Mouse (Mus musculus) limb, embryonic 12.5 days (tissue): ENCODE measurements around the gene Fam234a. TPM values are rescaled to one million over a fixed set of nuclear protein-coding genes. Genes with fewer than 3 reads are reported as not detected.
"Not testable (repeated sequence)": the region's sequence is repeated elsewhere in the genome, so short reads cannot be mapped to it uniquely, and the experiment has no call there.

Source experiments
- ATAC-seq: fragments of 200-750 bp; cut with Nextera tagmentation; 2 replicates; pipeline ENCODE4 v1.8.0; 2017; ENCODE audit warnings: low read depth, moderate TSS enrichment; ENCODE audit not compliant: insufficient number of reproducible peaks, insufficient read depth, low FRiP score, low TSS enrichment
- H3K27ac ChIP-seq: fragments of 300-500 bp; sonication (generic); 2 replicates; pipeline ENCODE4 v1.5.1; 2016; ENCODE audit warnings: mild to moderate bottlenecking, moderate library complexity
- H3K27me3 ChIP-seq: fragments of 300-500 bp; sonication (generic); 2 replicates; pipeline ENCODE4 v1.6.1; 2016; ENCODE audit warnings: mild to moderate bottlenecking, moderate library complexity
- H3K36me3 ChIP-seq: fragments of 300-500 bp; sonication (generic); 2 replicates; pipeline ENCODE4 v1.6.1; 2016; ENCODE audit warnings: mild to moderate bottlenecking, moderate library complexity
- H3K4me1 ChIP-seq: fragments of 300-500 bp; sonication (generic); replicated peaks from 2 replicates; pipeline ENCODE4 v1.6.1; 2016
- H3K4me2 ChIP-seq: fragments of 300-500 bp; sonication (generic); 2 replicates; pipeline ENCODE4 v1.6.1; 2016; ENCODE audit warnings: mild to moderate bottlenecking, moderate library complexity
- H3K4me3 ChIP-seq: fragments of 300-500 bp; sonication (generic); replicated peaks from 2 replicates; pipeline ENCODE4 v1.5.1; 2016; ENCODE audit warnings: mild to moderate bottlenecking
- H3K9ac ChIP-seq: fragments of 300-500 bp; sonication (generic); replicated peaks from 2 replicates; pipeline ENCODE4 v1.6.1; 2016; ENCODE audit warnings: mild to moderate bottlenecking, moderate library complexity
- H3K9me3 ChIP-seq: fragments of 300-500 bp; sonication (generic); 2 replicates; pipeline ENCODE4 v1.6.1; 2016; ENCODE audit warnings: mild to moderate bottlenecking, moderate library complexity
- WGBS: fragments of 180-500 bp; shearing (Covaris S2); methylation state at CpG from one replicate; pipeline ENCODE4 v1.1.7; 2016; 5-methylcytosine and 5-hydroxymethylcytosine counted together
- polyA plus RNA-seq: library from polyadenylated mRNA; unstranded; fragments of >200 nt; fragmentation: Nextera tagmentation; extraction: Ambion mirVana; gene quantifications from 2 replicates; pipeline ENCODE4 v1.2.1, GENCODE M21; 2016

The Fam234a gene
- polyA plus RNA-seq, 1 experiment from 2014 or later: 36.6 TPM

- H3K4me2 ChIP-seq: no peak overlapping the region; the same call in 1 of the 2 replicates
- peaks cover 38% of the 10 kb centered on the region for H3K4me1 ChIP-seq
- H3K4me3 ChIP-seq: no peak overlapping the region; the same call in 1 of the 2 replicates
- no peak overlapping the region for H3K27ac ChIP-seq
- peaks cover 82% of the 10 kb centered on the region for H3K27me3 ChIP-seq
- no peak overlapping the region for H3K9ac ChIP-seq
- no peaks in the 10 kb centered on the region for H3K9me3 ChIP-seq
- no peak for ATAC-seq
- H3K36me3 ChIP-seq: peaks cover 15% of the 10 kb centered on the region
These were observed 42.0 kb downstream of the Fam234a start for GRCm38 (mm10) chr17:26201998-26202397.

- peaks cover 81% of the 10 kb centered on the region for H3K27me3 ChIP-seq
- 1% methylated on average over 73 of the region's 92 CpGs for WGBS
- peaks cover 38% of the 10 kb centered on the region for H3K4me1 ChIP-seq
- peaks cover 25% of the 10 kb centered on the region for H3K36me3 ChIP-seq
- ATAC-seq: no peak
- H3K4me3 ChIP-seq: peak overlapping the region; percentile 55
- H3K4me2 ChIP-seq: peak overlapping the region; percentile 94
- H3K27ac ChIP-seq: no peak overlapping the region
- no peaks in the 10 kb centered on the region for H3K9me3 ChIP-seq
- peak overlapping the region; percentile 58 for H3K9ac ChIP-seq
These were observed 43.0 kb downstream of the Fam234a start for GRCm38 (mm10) chr17:26200831-26201705.

GRCm38 (mm10) chr17:26198892-26199291, 45.1 kb downstream of the Fam234a start, which contains the start of gene Pdia2:
Gene Pdia2 (minus strand): TSS chr17:26199087.
- Histone ChIP-seq H3K9me3 (no peaks in the 10 kb centered on the region), H3K4me3 (no peak within 1 kb of the TSS), H3K9ac (no peak within 1 kb of the TSS), H3K27me3 (peaks cover 60% of the 10 kb centered on the region), H3K4me2 (no peak within 1 kb of the TSS), H3K27ac (no peak within 1 kb of the TSS), H3K4me1 (peaks cover 27% of the 10 kb centered on the region), H3K36me3 (peaks cover 46% of the 10 kb centered on the region)
- WGBS: 80% methylated on average over 4 of the region's 4 CpGs
- no peak for ATAC-seq

- 94% methylated on average over 15 of the region's 15 CpGs for WGBS
These were observed 51.4 kb downstream of the Fam234a start for GRCm38 (mm10) chr17:26192481-26193190.

GRCm38 (mm10) chr17:26191486-26191885, 52.6 kb downstream of the Fam234a start:
- 89% methylated on average over 7 of the region's 7 CpGs for WGBS
- H3K9me3 ChIP-seq, H3K9ac ChIP-seq, H3K27ac ChIP-seq, H3K4me1 ChIP-seq, H3K4me2 ChIP-seq, ATAC-seq, H3K4me3 ChIP-seq, H3K27me3 ChIP-seq: not testable (repeated sequence)
- peaks cover 100% of the 10 kb centered on the region for H3K36me3 ChIP-seq

More at GRCm38 (mm10) chr17:26192481-26193190, 51.4 kb downstream of the Fam234a start:
- no peak for ATAC-seq
- H3K4me1 ChIP-seq: no peaks in the 10 kb centered on the region
- H3K4me2 ChIP-seq: no peak overlapping the region
- peaks cover 100% of the 10 kb centered on the region for H3K36me3 ChIP-seq
- H3K27me3 ChIP-seq: 0 out of 2 replicates have a peak, but pooled peaks cover under 1% of the 10 kb centered on the region
- H3K4me3 ChIP-seq: no peak overlapping the region
- H3K9ac ChIP-seq: no peak overlapping the region
- H3K27ac ChIP-seq: no peak overlapping the region
- no peaks in the 10 kb centered on the region for H3K9me3 ChIP-seq

GRCm38 (mm10) chr17:26188091-26188805, 55.8 kb downstream of the Fam234a start:
- Histone ChIP-seq H3K9ac (no peak overlapping the region), H3K9me3 (no peaks in the 10 kb centered on the region), H3K4me1 (no peaks in the 10 kb centered on the region), H3K27ac (no peak overlapping the region), H3K4me2 (no peak overlapping the region), H3K27me3 (no peaks in the 10 kb centered on the region), H3K4me3 (no peak overlapping the region), H3K36me3 (peaks cover 99% of the 10 kb centered on the region)
- no peak for ATAC-seq
- 95% methylated on average over 11 of the region's 11 CpGs for WGBS

GRCm38 (mm10) chr17:26187592-26187991, 56.5 kb downstream of the Fam234a start:
- ATAC-seq: no peak
- no peak overlapping the region for H3K9ac ChIP-seq
- no peaks in the 10 kb centered on the region for H3K4me1 ChIP-seq
- no peak overlapping the region for H3K27ac ChIP-seq
- H3K27me3 ChIP-seq: no peaks in the 10 kb centered on the region
- no peak overlapping the region for H3K4me3 ChIP-seq
- peaks cover 99% of the 10 kb centered on the region for H3K36me3 ChIP-seq
- no peak overlapping the region for H3K4me2 ChIP-seq
- 96% methylated on average over 5 of the region's 5 CpGs for WGBS
- no peaks in the 10 kb centered on the region for H3K9me3 ChIP-seq

GRCm38 (mm10) chr17:26181179-26181578, 62.9 kb downstream of the Fam234a start:
- Histone ChIP-seq H3K27me3 (no peaks in the 10 kb centered on the region), H3K36me3 (peaks cover 75% of the 10 kb centered on the region), H3K9ac (no peak overlapping the region), H3K9me3 (peaks cover 3% of the 10 kb centered on the region; the same call in 1 of the 2 replicates), H3K4me1 (no peaks in the 10 kb centered on the region), H3K4me2 (no peak overlapping the region), H3K27ac (no peak overlapping the region), H3K4me3 (no peak overlapping the region)
- no peak for ATAC-seq
- WGBS: 97% methylated on average over 3 of the region's 3 CpGs

GRCm38 (mm10) chr17:26178611-26179010, 65.4 kb downstream of the Fam234a start:
- no peak for ATAC-seq
- no peak overlapping the region for H3K9ac ChIP-seq
- no peak overlapping the region for H3K4me2 ChIP-seq
- no peaks in the 10 kb centered on the region for H3K27me3 ChIP-seq
- no peak overlapping the region for H3K27ac ChIP-seq
- peaks cover 72% of the 10 kb centered on the region for H3K36me3 ChIP-seq
- H3K4me1 ChIP-seq: no peaks in the 10 kb centered on the region
- H3K4me3 ChIP-seq: no peak overlapping the region
- peaks cover 3% of the 10 kb centered on the region; the same call in 1 of the 2 replicates for H3K9me3 ChIP-seq

- H3K36me3 ChIP-seq: peaks cover 56% of the 10 kb centered on the region
- H3K9me3 ChIP-seq, H3K4me1 ChIP-seq, H3K4me2 ChIP-seq, H3K27me3 ChIP-seq, ATAC-seq, H3K9ac ChIP-seq, H3K27ac ChIP-seq, H3K4me3 ChIP-seq: not testable (repeated sequence)
- 84% methylated on average over 2 of the region's 2 CpGs for WGBS
These were observed 68.8 kb downstream of the Fam234a start for GRCm38 (mm10) chr17:26175248-26175647.

- Histone ChIP-seq H3K36me3 (peaks cover 24% of the 10 kb centered on the region), H3K9ac (no peak overlapping the region), H3K27ac (no peak overlapping the region), H3K4me1 (no peaks in the 10 kb centered on the region), H3K4me3 (no peak overlapping the region), H3K9me3 (no peaks in the 10 kb centered on the region), H3K27me3 (no peaks in the 10 kb centered on the region), H3K4me2 (no peak overlapping the region)
- WGBS: 90% methylated on average over 2 of the region's 2 CpGs
- no peak for ATAC-seq
These were observed 76.0 kb downstream of the Fam234a start for GRCm38 (mm10) chr17:26168039-26168438.
